Mouse (Mus musculus): ENCODE results near the gene G6pc3.

GRCm38 (mm10) chr11:102220451-102220850 is 31.0 kb downstream of the G6pc3 start:
- TF ChIP-seq CTCF (IDR thresholded peaks at IDR 0.05; ENCODE audit: low read depth, low read length) (no peak), POLR2A (IDR thresholded peaks at IDR 0.05; ENCODE audit: borderline replicate concordance, low read depth, low read length) (no peak)

All from bone marrow macrophage, adult 2 months (primary cell).